Mouse (Mus musculus) MEL (cell line): ENCODE data around the gene Wscd1.

Experiments
- CTCF ChIP-seq, 3 experiments: IDR thresholded peaks in 2 of 3; conservative IDR thresholded peaks in 1 of 3; 2 replicates each; pipeline ENCODE4 v1.5.1; 2011 to 2012; ENCODE audit warnings: low read length in 3 of 3, low read depth in 2 of 3, mild to moderate bottlenecking in 2 of 3, improper control_type of control experiment in 1 of 3, inconsistent platforms in 1 of 3, mixed read lengths in 1 of 3, moderate library complexity in 1 of 3; ENCODE audit not compliant: control insufficient read depth in 1 of 3, insufficient read depth in 1 of 3, poor library complexity in 1 of 3, severe bottlenecking in 1 of 3
- EP300 ChIP-seq, 2 experiments: IDR thresholded peaks; 2 replicates each; pipeline ENCODE4 v1.6.1; 2011; ENCODE audit warnings: improper control_type of control experiment in 2 of 2, low read length in 2 of 2, low read depth in 1 of 2, mild to moderate bottlenecking in 1 of 2
- POLR2A ChIP-seq, 2 experiments: IDR thresholded peaks; 2 replicates each; pipeline ENCODE4 v1.6.1; 2011 to 2012; ENCODE audit warnings: low read length in 2 of 2, mild to moderate bottlenecking in 2 of 2, control low read depth in 1 of 2, improper control_type of control experiment in 1 of 2, low read depth in 1 of 2, moderate library complexity in 1 of 2; ENCODE audit not compliant: control insufficient read depth in 1 of 2, insufficient read depth in 1 of 2, poor library complexity in 1 of 2
- POLR2AphosphoS2 ChIP-seq: IDR thresholded peaks from 2 replicates; pipeline ENCODE4 v1.6.1; 2011; ENCODE audit warnings: low read length, improper control_type of control experiment
- SMC3 ChIP-seq: IDR thresholded peaks from 2 replicates; pipeline ENCODE4 v1.6.1; 2011; ENCODE audit warnings: low read depth, low read length, improper control_type of control experiment
- ZNF384 ChIP-seq: IDR thresholded peaks from 2 replicates; pipeline ENCODE4 v1.6.1; 2012; ENCODE audit warnings: low read depth, mild to moderate bottlenecking, inconsistent platforms, low read length, improper control_type of control experiment

DNA sequence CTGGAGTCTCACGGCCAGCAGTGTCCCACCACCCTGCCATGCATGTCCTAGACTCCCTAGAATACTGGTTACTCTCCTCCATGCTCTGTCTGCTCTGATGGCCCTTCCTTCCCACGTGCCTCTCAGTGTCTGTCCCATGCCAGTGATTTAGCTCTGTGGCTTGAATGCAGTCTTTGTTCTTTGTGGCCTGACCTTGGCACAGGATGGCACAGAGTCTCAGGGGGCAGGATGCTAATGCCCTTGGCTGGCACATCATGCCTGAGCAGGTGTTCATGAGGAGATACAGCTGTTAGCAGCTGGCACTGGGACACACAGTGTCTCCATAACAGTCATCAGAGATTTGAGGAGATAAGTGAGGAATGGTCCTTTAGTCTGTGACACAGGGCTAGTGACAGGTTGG is 20.8 kb downstream of the Wscd1 start:
- no peak for TF ChIP-seq ZNF384
- TF ChIP-seq CTCF (IDR thresholded peaks at IDR 0.05 in 2 of 3, conservative IDR thresholded peaks at IDR 0.05 in 1 of 3; ENCODE audit: control insufficient read depth in 1 of 3, insufficient read depth in 1 of 3, low read depth in 2 of 3, low read length in 3 of 3, poor library complexity in 1 of 3, severe bottlenecking in 1 of 3) = no peak
- no peak for TF ChIP-seq POLR2AphosphoS2
- TF ChIP-seq POLR2A (IDR thresholded peaks at IDR 0.05; ENCODE audit: control insufficient read depth in 1 of 2, insufficient read depth in 1 of 2, low read depth in 1 of 2, low read length in 2 of 2, poor library complexity in 1 of 2) = no peak
- no peak for TF ChIP-seq SMC3
- no peak for TF ChIP-seq EP300 (IDR thresholded peaks at IDR 0.05; ENCODE audit: low read depth in 1 of 2, low read length in 2 of 2)
